ENCODE assay signal across 8 mouse cellular contexts in genomic region chr8:123826001-123826400, GRCm38 (mm10). TPM values are rescaled to one million over a fixed set of nuclear protein-coding genes. Genes with fewer than 3 reads are reported as not detected.
DNase-seq lines count a peak whose midpoint lies in the region; ATAC-seq and TF ChIP-seq lines count a peak whose summit lies in the region.
"Had no signal": no experiment of that assay in that cellular context is flagged by ENCODE, and none has a peak within 500 bp of the region (broad histone marks: within the 10 kb centered on the region; RNA-seq: fewer than 3 reads in every experiment).

No protein-coding gene starts in this region.

- H3K27me3 ChIP-seq in kidney, adult 2 months (replicated peaks; ENCODE audit: control insufficient read depth, insufficient read depth, low read length), result no peaks in the 10 kb centered on the region
- no peaks in the 10 kb centered on the region for H3K27me3 ChIP-seq in kidney, embryonic 15.5 days
- no peaks in the 10 kb centered on the region for H3K27me3 ChIP-seq in E14TG2a.4 (ENCODE audit: insufficient read depth, low read length)
- no peaks in the 10 kb centered on the region for H3K27me3 ChIP-seq in limb, embryonic 10.5 days (ENCODE audit: low read depth, poor library complexity, severe bottlenecking)
- H3K27me3 ChIP-seq: heart, embryonic 13.5 days had no signal

- TF ChIP-seq POLR2A in kidney, adult 2 months (IDR thresholded peaks at IDR 0.05; ENCODE audit: low read depth, low read length), result no peak

- H3K4me3 ChIP-seq in kidney, adult 2 months (ENCODE audit: insufficient read depth, low read depth, low read length), result no peak overlapping the region
- H3K4me3 ChIP-seq in kidney, embryonic 15.5 days (replicated peaks), result no peak overlapping the region
- peak overlapping the region; percentile 35; the same call in 1 of the 2 replicates for H3K4me3 ChIP-seq in E14TG2a.4 (replicated peaks; ENCODE audit: low read length)
- no peak overlapping the region for H3K4me3 ChIP-seq in limb, embryonic 10.5 days
- H3K4me3 ChIP-seq: heart, embryonic 13.5 days had no signal

- H3K36me3 ChIP-seq in kidney, adult 2 months (ENCODE audit: control insufficient read depth, insufficient read depth, low read length), result no peaks in the 10 kb centered on the region
- H3K36me3 ChIP-seq in kidney, embryonic 15.5 days, result peaks cover 74% of the 10 kb centered on the region
- H3K36me3 ChIP-seq in E14TG2a.4 (ENCODE audit: insufficient read depth, low read length), result peaks cover 81% of the 10 kb centered on the region
- H3K36me3 ChIP-seq in limb, embryonic 10.5 days, result peaks cover 86% of the 10 kb centered on the region

- H3K4me1 ChIP-seq in kidney, adult 2 months (ENCODE audit: control insufficient read depth, insufficient read depth, low read length), result peaks cover 4% of the 10 kb centered on the region; the same call in 1 of the 2 replicates
- no peaks in the 10 kb centered on the region for H3K4me1 ChIP-seq in kidney, embryonic 15.5 days
- H3K4me1 ChIP-seq in E14TG2a.4 (replicated peaks; ENCODE audit: low read depth, low read length), result peaks cover 38% of the 10 kb centered on the region
- no peaks in the 10 kb centered on the region for H3K4me1 ChIP-seq in limb, embryonic 10.5 days
- H3K4me1 ChIP-seq: heart, embryonic 13.5 days had no signal

- H3K9ac ChIP-seq in kidney, embryonic 15.5 days, result no peak overlapping the region
- H3K9ac ChIP-seq: heart, embryonic 13.5 days had no signal

- H3K9me3 ChIP-seq in kidney, embryonic 15.5 days (replicated peaks), result no peaks in the 10 kb centered on the region
- no peaks in the 10 kb centered on the region for H3K9me3 ChIP-seq in E14TG2a.4 (ENCODE audit: low read length)
- H3K9me3 ChIP-seq in limb, embryonic 10.5 days (replicated peaks), result no peaks in the 10 kb centered on the region
- H3K9me3 ChIP-seq: heart, embryonic 13.5 days had no signal

- H3K27ac ChIP-seq in kidney, adult 2 months (ENCODE audit: insufficient read depth, low read depth, low read length), result no peak overlapping the region
- no peak overlapping the region for H3K27ac ChIP-seq in kidney, embryonic 15.5 days
- H3K27ac ChIP-seq in limb, embryonic 10.5 days, result no peak overlapping the region
- H3K27ac ChIP-seq: heart, embryonic 13.5 days had no signal

- no peak for DNase-seq in kidney, adult 2 months
- peak; percentile 83 for DNase-seq in ZHBTc4 (ENCODE audit: low read depth, low spot score)
- peak; percentile 49 for DNase-seq in limb, embryonic 10.5 days (ENCODE audit: low spot score)
- DNase-seq in ovary, postnatal 36 days (ENCODE audit: low spot score), result no peak
- no peak for DNase-seq in layer of hippocampus, adult 9-10 months (ENCODE audit: low spot score)

- H3K4me2 ChIP-seq in kidney, embryonic 15.5 days, result no peak overlapping the region
- H3K4me2 ChIP-seq: heart, embryonic 13.5 days had no signal

- 59% methylated on average over 9 of the region's 9 CpGs for WGBS in kidney, adult 2 months
- WGBS in kidney, embryonic 15.5 days, result 68% methylated on average over 9 of the region's 9 CpGs
- WGBS in limb, embryonic 10.5 days, result 66% methylated on average over 9 of the region's 9 CpGs

- peak; percentile 61 for TF ChIP-seq CTCF in kidney, adult 2 months (conservative IDR thresholded peaks at IDR 0.05; ENCODE audit: insufficient read depth, insufficient read length, low read depth, low read length)
- peak; percentile 61 for TF ChIP-seq CTCF in E14TG2a.4 (conservative IDR thresholded peaks at IDR 0.05; ENCODE audit: low read length)

- no peak for ATAC-seq in kidney, embryonic 15.5 days (replicated peaks; ENCODE audit: low FRiP score)

RNA-seq across cellular contexts. Expression of gene Rab4a, which starts 20.2 kb away (rescaled TPM):
- polyA plus RNA-seq in kidney, adult 2 months (2012; rRNA removed), result 38.8 and 42.7 TPM in 2 replicates
- 39.6 and 44.9 TPM in 2 replicates for polyA plus RNA-seq in kidney, embryonic 15.5 days (2015; fragmentation: Nextera tagmentation; extraction: Ambion mirVana)
- 58.2 and 61.8 TPM in 2 replicates for polyA plus RNA-seq in limb, embryonic 10.5 days (2016; fragmentation: Nextera tagmentation; extraction: Ambion mirVana)

RNA-seq across cellular contexts. Expression of gene Ccsap, which starts 34.0 kb away (rescaled TPM):
- polyA plus RNA-seq in kidney, adult 2 months (2012; rRNA removed), result 0.22 and 0.30 TPM in 2 replicates
- polyA plus RNA-seq in kidney, embryonic 15.5 days (2015; fragmentation: Nextera tagmentation; extraction: Ambion mirVana), result 3.5 TPM in 2 replicates
- 6.0 and 6.1 TPM in 2 replicates for polyA plus RNA-seq in limb, embryonic 10.5 days (2016; fragmentation: Nextera tagmentation; extraction: Ambion mirVana)

Comparison
In these comparisons a context has a peak if more than half of its experiments do, and no peak if none do; other contexts are left out.
1. DNase-seq: peak in ZHBTc4 (single experiment) and limb, embryonic 10.5 days (single experiment); none in kidney, adult 2 months (single experiment), ovary, postnatal 36 days (single experiment) and layer of hippocampus, adult 9-10 months (single experiment).